Mouse (Mus musculus) forebrain, embryonic 13.5 days (tissue): Measurements from ENCODE around the gene Uhrf1bp1. TPM values are rescaled to one million over a fixed set of nuclear protein-coding genes. Genes with fewer than 3 reads are reported as not detected.

Experiments
- ATAC-seq: fragments of 200-750 bp; cut with Nextera tagmentation; 2 replicates; pipeline ENCODE4 v1.8.0; 2017
- H3K27ac ChIP-seq: fragments of 300-500 bp; sonication (generic); 2 replicates; pipeline ENCODE4 v1.5.1; 2015; ENCODE audit warnings: inconsistent platforms, mild to moderate bottlenecking, moderate library complexity
- H3K27me3 ChIP-seq: fragments of 300-500 bp; sonication (generic); 2 replicates; pipeline ENCODE4 v1.6.1; 2015; ENCODE audit warnings: mild to moderate bottlenecking, inconsistent platforms
- H3K36me3 ChIP-seq: fragments of 300-500 bp; sonication (generic); 2 replicates; pipeline ENCODE4 v1.6.1; 2015; ENCODE audit warnings: mild to moderate bottlenecking, inconsistent platforms; ENCODE audit not compliant: poor library complexity, severe bottlenecking
- H3K4me1 ChIP-seq: fragments of 300-500 bp; sonication (generic); 2 replicates; pipeline ENCODE4 v1.6.1; 2015; ENCODE audit warnings: inconsistent platforms
- H3K4me2 ChIP-seq: fragments of 300-500 bp; sonication (generic); 2 replicates; pipeline ENCODE4 v1.6.1; 2015; ENCODE audit warnings: inconsistent platforms, mild to moderate bottlenecking, moderate library complexity
- H3K4me3 ChIP-seq: fragments of 300-500 bp; sonication (generic); 2 replicates; pipeline ENCODE4 v1.5.1; 2015; ENCODE audit warnings: mild to moderate bottlenecking, inconsistent platforms
- H3K9ac ChIP-seq: fragments of 300-500 bp; sonication (generic); 2 replicates; pipeline ENCODE4 v1.6.1; 2015; ENCODE audit warnings: mild to moderate bottlenecking, inconsistent platforms
- H3K9me3 ChIP-seq: fragments of 300-500 bp; sonication (generic); replicated peaks from 2 replicates; pipeline ENCODE4 v1.6.1; 2016; ENCODE audit warnings: inconsistent platforms
- WGBS: fragments of 180-500 bp; shearing (Covaris S2); methylation state at CpG from one replicate; pipeline ENCODE4 v1.1.7; 2015; 5-methylcytosine and 5-hydroxymethylcytosine counted together
- polyA plus RNA-seq: library from polyadenylated mRNA; unstranded; fragments of >200 nt; fragmentation: Nextera tagmentation; extraction: Ambion mirVana; gene quantifications from 2 replicates; pipeline ENCODE4 v1.2.1, GENCODE M21; 2015

Gene Uhrf1bp1
- polyA plus RNA-seq, 1 experiment from 2014 or later: 4.7 TPM

- H3K4me3 ChIP-seq: no peak overlapping the region
- H3K4me1 ChIP-seq: no peaks in the 10 kb centered on the region
- no peak overlapping the region for H3K9ac ChIP-seq
- no peak overlapping the region for H3K4me2 ChIP-seq
- no peaks in the 10 kb centered on the region for H3K9me3 ChIP-seq
- ATAC-seq: no peak
- H3K36me3 ChIP-seq: peaks cover 78% of the 10 kb centered on the region
- WGBS: 86% methylated on average over 19 of the region's 19 CpGs
- H3K27ac ChIP-seq: no peak overlapping the region
- no peaks in the 10 kb centered on the region for H3K27me3 ChIP-seq
These were observed 30.4 kb downstream of the Uhrf1bp1 start for GRCm38 (mm10) chr17:27886499-27887210.

GRCm38 (mm10) chr17:27907512-27908205 lies 51.4 kb downstream of the Uhrf1bp1 start:
- H3K4me2 ChIP-seq: peak overlapping the region; percentile 95
- H3K4me1 ChIP-seq: peaks cover 49% of the 10 kb centered on the region
- under 1% methylated on average over 45 of the region's 45 CpGs for WGBS
- peak overlapping the region; percentile 92 for H3K4me3 ChIP-seq
- peak; percentile 50 for ATAC-seq
- H3K9me3 ChIP-seq: no peaks in the 10 kb centered on the region
- peaks cover 22% of the 10 kb centered on the region for H3K36me3 ChIP-seq
- H3K9ac ChIP-seq: peak overlapping the region; percentile 90
- no peaks in the 10 kb centered on the region for H3K27me3 ChIP-seq
- peak overlapping the region; percentile 6; the same call in 1 of the 2 replicates for H3K27ac ChIP-seq

GRCm38 (mm10) chr17:27908206-27908887 lies 52.1 kb downstream of the Uhrf1bp1 start:
- no peaks in the 10 kb centered on the region for H3K27me3 ChIP-seq

GRCm38 (mm10) chr17:27908888-27909621 lies 52.8 kb downstream of the Uhrf1bp1 start, which contains the start of gene Anks1:
Gene Anks1, plus strand, starts transcription at chr17:27909306.
- peak within 1 kb of the TSS; percentile 89 for H3K27ac ChIP-seq
- H3K27me3 ChIP-seq: no peaks in the 10 kb centered on the region
- peaks cover 49% of the 10 kb centered on the region for H3K4me1 ChIP-seq
- H3K4me2 ChIP-seq: peak within 1 kb of the TSS; percentile 95
- H3K9me3 ChIP-seq: no peaks in the 10 kb centered on the region
- H3K4me3 ChIP-seq: peak within 1 kb of the TSS; percentile 92
- H3K9ac ChIP-seq: peak within 1 kb of the TSS; percentile 90
- H3K36me3 ChIP-seq: peaks cover 14% of the 10 kb centered on the region
- ATAC-seq: peak; percentile 87
- WGBS: under 1% methylated on average over 70 of the region's 78 CpGs

More at GRCm38 (mm10) chr17:27908206-27908887, 52.1 kb downstream of the Uhrf1bp1 start:
- peak overlapping the region; percentile 90 for H3K9ac ChIP-seq
- H3K36me3 ChIP-seq: peaks cover 20% of the 10 kb centered on the region
- H3K4me3 ChIP-seq: peak overlapping the region; percentile 92
- H3K27ac ChIP-seq: peak overlapping the region; percentile 89
- H3K4me2 ChIP-seq: peak overlapping the region; percentile 95
- peaks cover 49% of the 10 kb centered on the region for H3K4me1 ChIP-seq
- H3K9me3 ChIP-seq: no peaks in the 10 kb centered on the region
- ATAC-seq: peak; percentile 3; the same call in 1 of the 2 replicates
- 1% methylated on average over 11 of the region's 12 CpGs for WGBS

GRCm38 (mm10) chr17:27909622-27910500 lies 53.6 kb downstream of the Uhrf1bp1 start, which contains the start of gene Taf11:
Gene Taf11, minus strand, starts transcription at chr17:27909844.
- Histone ChIP-seq H3K9ac (peak within 1 kb of the TSS; percentile 90), H3K27ac (peak within 1 kb of the TSS; percentile 89), H3K4me3 (peak within 1 kb of the TSS; percentile 92), H3K4me2 (peak within 1 kb of the TSS; percentile 95), H3K27me3 (no peaks in the 10 kb centered on the region), H3K9me3 (no peaks in the 10 kb centered on the region), H3K36me3 (peaks cover 11% of the 10 kb centered on the region), H3K4me1 (peaks cover 49% of the 10 kb centered on the region)
- WGBS: 1% methylated on average over 48 of the region's 53 CpGs
- peak; percentile 71 for ATAC-seq

GRCm38 (mm10) chr17:27911371-27911770 lies 55.1 kb downstream of the Uhrf1bp1 start:
- Histone ChIP-seq H3K36me3 (peaks cover 5% of the 10 kb centered on the region; the same call in 1 of the 2 replicates), H3K4me3 (no peak overlapping the region), H3K27ac (no peak overlapping the region), H3K27me3 (no peaks in the 10 kb centered on the region), H3K4me1 (peaks cover 36% of the 10 kb centered on the region), H3K4me2 (no peak overlapping the region), H3K9me3 (no peaks in the 10 kb centered on the region), H3K9ac (no peak overlapping the region)
- 91% methylated on average over 7 of the region's 7 CpGs for WGBS
- ATAC-seq: no peak

GRCm38 (mm10) chr17:27914742-27915141 lies 58.5 kb downstream of the Uhrf1bp1 start:
- Histone ChIP-seq H3K9ac (no peak overlapping the region), H3K9me3 (no peaks in the 10 kb centered on the region), H3K36me3 (peaks cover 5% of the 10 kb centered on the region; the same call in 1 of the 2 replicates), H3K4me2 (no peak overlapping the region), H3K4me1 (peaks cover 21% of the 10 kb centered on the region), H3K4me3 (no peak overlapping the region), H3K27me3 (no peaks in the 10 kb centered on the region), H3K27ac (no peak overlapping the region)
- no peak for ATAC-seq
- 87% methylated on average over 4 of the region's 4 CpGs for WGBS

- 92% methylated on average over 4 of the region's 4 CpGs for WGBS
- H3K27me3 ChIP-seq: no peaks in the 10 kb centered on the region
- no peak overlapping the region for H3K4me3 ChIP-seq
- H3K4me1 ChIP-seq: peaks cover 5% of the 10 kb centered on the region; the same call in 1 of the 2 replicates
- H3K9ac ChIP-seq: no peak overlapping the region
- H3K36me3 ChIP-seq: peaks cover 5% of the 10 kb centered on the region; the same call in 1 of the 2 replicates
- no peak overlapping the region for H3K4me2 ChIP-seq
- ATAC-seq: no peak
- H3K9me3 ChIP-seq: no peaks in the 10 kb centered on the region
- H3K27ac ChIP-seq: no peak overlapping the region
These were observed 60.1 kb downstream of the Uhrf1bp1 start for GRCm38 (mm10) chr17:27916366-27916765.

GRCm38 (mm10) chr17:27920676-27921075 lies 64.4 kb downstream of the Uhrf1bp1 start:
- no peak overlapping the region for H3K9ac ChIP-seq
- WGBS: 78% methylated on average over 4 of the region's 4 CpGs
- no peaks in the 10 kb centered on the region for H3K27me3 ChIP-seq

GRCm38 (mm10) chr17:27922174-27922712 lies 66.0 kb downstream of the Uhrf1bp1 start:
- H3K4me2 ChIP-seq: no peak overlapping the region
- peaks cover 16% of the 10 kb centered on the region for H3K4me1 ChIP-seq
- no peak overlapping the region for H3K4me3 ChIP-seq
- WGBS: 82% methylated on average over 11 of the region's 11 CpGs
- H3K36me3 ChIP-seq: no peaks in the 10 kb centered on the region
- ATAC-seq: no peak
- H3K27ac ChIP-seq: peak overlapping the region; percentile 22; the same call in 1 of the 2 replicates
- no peaks in the 10 kb centered on the region for H3K27me3 ChIP-seq
- no peak overlapping the region for H3K9ac ChIP-seq
- no peaks in the 10 kb centered on the region for H3K9me3 ChIP-seq

More at GRCm38 (mm10) chr17:27920676-27921075, 64.4 kb downstream of the Uhrf1bp1 start:
- H3K4me1 ChIP-seq: peaks cover 11% of the 10 kb centered on the region
- ATAC-seq: no peak
- no peak overlapping the region for H3K4me3 ChIP-seq
- H3K9me3 ChIP-seq: no peaks in the 10 kb centered on the region
- no peaks in the 10 kb centered on the region for H3K36me3 ChIP-seq
- H3K4me2 ChIP-seq: no peak overlapping the region
- H3K27ac ChIP-seq: no peak overlapping the region
